Mouse (Mus musculus) ES-E14 (cell line): ENCODE results near the gene Map3k14. TPM values are rescaled to one million over a fixed set of nuclear protein-coding genes. Genes with fewer than 3 reads are reported as not detected.

Source experiments
- DNase-seq: peaks from one replicate; pipeline ENCODE4 v3.0.0-alpha.2; 2013; ENCODE audit warnings: low read depth, low spot score
- H3K27ac ChIP-seq: 2 replicates; pipeline ENCODE4 v1.5.1; 2012; ENCODE audit warnings: low read depth, mild to moderate bottlenecking, low read length, moderate library complexity, mixed read lengths; ENCODE audit not compliant: poor library complexity, insufficient read depth, severe bottlenecking
- H3K36me3 ChIP-seq: 2 replicates; pipeline ENCODE4 v1.6.1; 2012; ENCODE audit warnings: mild to moderate bottlenecking, low read length, moderate library complexity, mixed read lengths; ENCODE audit not compliant: control insufficient read depth, poor library complexity, insufficient read depth, severe bottlenecking
- H3K4me1 ChIP-seq, 2 experiments: fragments of 150-350 bp in 1 of 2; sonication (generic) in 1 of 2; 2 replicates each; pipeline ENCODE4 v1.6.1; 2012; ENCODE audit warnings: low read length in 2 of 2, mild to moderate bottlenecking in 1 of 2, mixed read lengths in 1 of 2; ENCODE audit not compliant: control insufficient read depth in 2 of 2, insufficient read depth in 2 of 2, poor library complexity in 1 of 2
- H3K4me3 ChIP-seq, 2 experiments: fragments of 150-350 bp in 1 of 2; sonication (generic) in 1 of 2; 2 replicates each; pipeline ENCODE4 v1.5.1; 2012; ENCODE audit warnings: low read length in 2 of 2, low read depth in 1 of 2, mild to moderate bottlenecking in 1 of 2, mixed read lengths in 1 of 2; ENCODE audit not compliant: insufficient read depth in 1 of 2, poor library complexity in 1 of 2, severe bottlenecking in 1 of 2
- H3K9ac ChIP-seq: 2 replicates; pipeline ENCODE4 v1.6.1; 2012; ENCODE audit warnings: low read depth, mild to moderate bottlenecking, low read length, mixed read lengths; ENCODE audit not compliant: poor library complexity, insufficient read depth, severe bottlenecking
- H3K9me3 ChIP-seq: fragments of 150-350 bp; sonication (generic); 2 replicates; pipeline ENCODE4 v1.6.1; 2012; ENCODE audit warnings: low read depth, mild to moderate bottlenecking, low read length; ENCODE audit not compliant: control insufficient read depth, insufficient read depth
- CHD2 ChIP-seq: IDR thresholded peaks from 2 replicates; pipeline ENCODE4 v1.6.1; 2014; ENCODE audit warnings: mild to moderate bottlenecking, low read depth, low read length, inconsistent platforms
- HCFC1 ChIP-seq: IDR thresholded peaks from 2 replicates; pipeline ENCODE4 v1.6.1; 2012; ENCODE audit warnings: low read length, inconsistent platforms, borderline replicate concordance; ENCODE audit not compliant: insufficient read depth
- MAFK ChIP-seq: IDR thresholded peaks from 2 replicates; pipeline ENCODE4 v1.6.1; 2014; ENCODE audit warnings: mild to moderate bottlenecking, low read depth, low read length, inconsistent platforms; ENCODE audit not compliant: insufficient read depth
- ZC3H11A ChIP-seq: IDR thresholded peaks from 2 replicates; pipeline ENCODE4 v1.6.1; 2012; ENCODE audit warnings: low read depth, mild to moderate bottlenecking, inconsistent platforms, low read length, borderline replicate concordance
- ZNF384 ChIP-seq: IDR thresholded peaks from 2 replicates; pipeline ENCODE4 v1.6.1; 2012; ENCODE audit warnings: low read depth, low read length, inconsistent platforms
- in situ Hi-C, 2 experiments: fragments of 600-800 bp; cut with MboI; formaldehyde crosslinking; loops; one replicate each; pipeline ENCODE4 v1.15.1; 2025; ENCODE audit warnings: low sequenced_read_pairs in 2 of 2, inconsistent platforms in 1 of 2; ENCODE audit not compliant: unreplicated experiment in 2 of 2
- total RNA-seq: library from RNA; depleted of rRNA; stranded (reverse); fragments of 300-350 nt; gene quantifications from 2 replicates; pipeline ENCODE4 v1.2.3, GENCODE M21; 2012

The Map3k14 gene
- total RNA-seq, 1 experiment, result 4.5 TPM

GRCm38 (mm10) chr11:103173041-103173770, 94.1 kb downstream of the Map3k14 start:
- Histone ChIP-seq H3K4me1 (peaks cover 14 to 21% of the 10 kb centered on the region in 2 experiments; a peak in 3 of 4 replicates), H3K27ac (no peak overlapping the region), H3K9ac (no peak overlapping the region), H3K9me3 (no peaks in the 10 kb centered on the region), H3K36me3 (no peaks in the 10 kb centered on the region), H3K4me3 (no peak overlapping the region)
- no peak for DNase-seq
- in situ Hi-C loops, result no loop called here
- TF ChIP-seq ZC3H11A, result no peak
- TF ChIP-seq CHD2, result no peak
- no peak for TF ChIP-seq ZNF384
- TF ChIP-seq HCFC1, result no peak
- TF ChIP-seq MAFK, result no peak

- in situ Hi-C loops, result no loop called here
- no peak for DNase-seq
- H3K4me1 ChIP-seq, result peaks cover 12 to 21% of the 10 kb centered on the region in 2 experiments; a peak in 3 of 4 replicates
- no peak overlapping the region for H3K4me3 ChIP-seq
- TF ChIP-seq ZNF384 (no peak), CHD2 (no peak), ZC3H11A (no peak), HCFC1 (no peak), MAFK (no peak)
- H3K27ac ChIP-seq, result no peak overlapping the region
- no peak overlapping the region for H3K9ac ChIP-seq
- no peaks in the 10 kb centered on the region for H3K36me3 ChIP-seq
- no peaks in the 10 kb centered on the region for H3K9me3 ChIP-seq
Measured at GRCm38 (mm10) chr11:103172392-103173040, 94.8 kb downstream of the Map3k14 start.

GRCm38 (mm10) chr11:103171703-103172391, 95.4 kb downstream of the Map3k14 start:
- H3K4me3 ChIP-seq, result peak overlapping the region in 1 of 2 experiments; percentile 64; a peak in 1 of 4 replicates
- DNase-seq, result no peak
- no peaks in the 10 kb centered on the region for H3K9me3 ChIP-seq
- H3K27ac ChIP-seq, result no peak overlapping the region
- H3K9ac ChIP-seq, result no peak overlapping the region
- no peak for TF ChIP-seq HCFC1
- TF ChIP-seq MAFK, result no peak
- no peak for TF ChIP-seq ZC3H11A
- no peak for TF ChIP-seq ZNF384
- TF ChIP-seq CHD2, result no peak
- peaks cover 12 to 21% of the 10 kb centered on the region in 2 experiments; a peak in 3 of 4 replicates for H3K4me1 ChIP-seq
- in situ Hi-C loops, result no loop called here
- H3K36me3 ChIP-seq, result no peaks in the 10 kb centered on the region

GRCm38 (mm10) chr11:103171286-103171620, 96.0 kb downstream of the Map3k14 start:
- no peaks in the 10 kb centered on the region for H3K9me3 ChIP-seq
- in situ Hi-C loops, result no loop called here
- H3K4me3 ChIP-seq, result peak overlapping the region; percentile 64 to 70
- TF ChIP-seq ZNF384 (no peak), HCFC1 (no peak), MAFK (no peak), ZC3H11A (no peak), CHD2 (no peak)
- H3K9ac ChIP-seq, result peak overlapping the region; percentile 65
- DNase-seq, result no peak
- H3K36me3 ChIP-seq, result no peaks in the 10 kb centered on the region
- H3K27ac ChIP-seq, result no peak overlapping the region
- H3K4me1 ChIP-seq, result peaks cover 11 to 21% of the 10 kb centered on the region in 2 experiments; a peak in 3 of 4 replicates
